Mouse (Mus musculus) C3H10T1/2 (cell line): ENCODE data around the gene Zfp781. TPM values are rescaled to one million over a fixed set of nuclear protein-coding genes. Genes with fewer than 3 reads are reported as not detected.

Source experiments
- polyA plus RNA-seq, 2 experiments: library from polyadenylated mRNA; unstranded; fragments of >200 nt; fragmentation: generic; extraction: Trizol; gene quantifications; one replicate each; pipeline ENCODE4 v1.2.1; 2012; ENCODE audit warnings: missing spikeins in 2 of 2

The Zfp781 gene
- under 1 TPM; 0.05 to 0.83 TPM for polyA plus RNA-seq

GRCm38 (mm10) chr10:81929842-81930743 is at the start of gene Zfp781:
TSS of gene Zfp781 (minus strand) at chr10:81930480.

GRCm38 (mm10) chr10:81863409-81864407 is 66.6 kb downstream of the Zfp781 start, which contains the start of gene Gm32687:
TSS of gene Gm32687 (plus strand) at chr10:81863934.

Other genes starting within 250 kb of the Zfp781 start
- gene Zfp433, start 225.7 kb downstream of the Zfp781 start, polyA plus RNA-seq = 1 to 10 TPM in 1 of 2 experiments, under 1 TPM in 1; 0.08 to 1.1 TPM
- gene Gm3055, start 159.3 kb downstream of the Zfp781 start, polyA plus RNA-seq = under 1 TPM in 1 of 2 experiments, not detected in 1; 0.60 TPM
- gene Gm4767, start 118.3 kb downstream of the Zfp781 start, polyA plus RNA-seq = under 1 TPM in 1 of 2 experiments, not detected in 1; 0.02 TPM
- not detected for gene Gm32687, start 66.5 kb downstream of the Zfp781 start, polyA plus RNA-seq
- 1 to 10 TPM in 1 of 2 experiments, under 1 TPM in 1; 0.01 to 1.0 TPM for gene Zfp873, start 117.6 kb upstream of the Zfp781 start, polyA plus RNA-seq
- under 1 TPM in 1 of 2 experiments, not detected in 1; 0.93 TPM for gene BC024063, start 152.9 kb upstream of the Zfp781 start, polyA plus RNA-seq
- under 1 TPM; 0.02 to 0.77 TPM for gene AU041133, start 197.5 kb upstream of the Zfp781 start, polyA plus RNA-seq